Mouse (Mus musculus): ENCODE results near the gene Trim30a.
"Not testable (repeated sequence)": the region's sequence is repeated elsewhere in the genome, so short reads cannot be mapped to it uniquely, and the experiment has no call there.

The Trim30a gene

GRCm38 (mm10) chr7:104465065-104465744 lies at the start of gene Trim30a:
Trim30a (minus strand) TSS chr7:104465193.
- no peak for DNase-seq

- not testable (repeated sequence) for DNase-seq
Observed at GRCm38 (mm10) chr7:104507421-104508065, 42.5 kb upstream of the Trim30a start, which contains the start of gene Trim30d. Trim30d (minus strand) TSS chr7:104507849.

GRCm38 (mm10) chr7:104501589-104502371 lies 36.8 kb upstream of the Trim30a start:
- no peak for DNase-seq

GRCm38 (mm10) chr7:104501186-104501585 lies 36.2 kb upstream of the Trim30a start:
- not testable (repeated sequence) for DNase-seq

- not testable (repeated sequence) for DNase-seq
Observed at GRCm38 (mm10) chr7:104499464-104499863, 34.5 kb upstream of the Trim30a start.

- DNase-seq = no peak
Observed at GRCm38 (mm10) chr7:104445961-104446645, 18.9 kb downstream of the Trim30a start.

GRCm38 (mm10) chr7:104404460-104404950 lies 60.5 kb downstream of the Trim30a start:
- DNase-seq = no peak

GRCm38 (mm10) chr7:104401140-104401539 lies 63.9 kb downstream of the Trim30a start:
- no peak for DNase-seq

GRCm38 (mm10) chr7:104400698-104401097 lies 64.3 kb downstream of the Trim30a start, which contains the start of gene Trim30c:
Trim30c (minus strand) TSS chr7:104400837.
- DNase-seq = no peak

- no peak for DNase-seq
Observed at GRCm38 (mm10) chr7:104398492-104398891, 66.5 kb downstream of the Trim30a start.

- no peak for DNase-seq
Observed at GRCm38 (mm10) chr7:104369736-104370414, 95.1 kb downstream of the Trim30a start, which contains the start of gene Trim30b. Trim30b (minus strand) TSS chr7:104369884.

- no peak for DNase-seq
Observed at GRCm38 (mm10) chr7:104366339-104366738, 98.7 kb downstream of the Trim30a start.
